In genomic region chr12:110448767-110449166, GRCm38 (mm10) we compare ENCODE assay signal across 12 mouse cellular contexts.
"Had no signal": no experiment of that assay in that cellular context is flagged by ENCODE, and none has a peak within 500 bp of the region (broad histone marks: within the 10 kb centered on the region; RNA-seq: fewer than 3 reads in every experiment).

No protein-coding gene starts in this region.

- H3K4me3 ChIP-seq: limb, embryonic 10.5 days; liver, embryonic 12.5 days had no signal

- ATAC-seq: intestine, postnatal 0 days; liver, embryonic 12.5 days had no signal

- H3K27ac ChIP-seq: limb, embryonic 10.5 days; liver, embryonic 12.5 days; neural tube, embryonic 15.5 days had no signal

- H3K9ac ChIP-seq: liver, embryonic 12.5 days; lung, embryonic 14.5 days; neural tube, embryonic 15.5 days had no signal

- DNase-seq: kidney, adult 8-10 months; kidney, postnatal 25 days; layer of hippocampus, adult 9-11 months; lung, embryonic 14.5 days; lung, postnatal 10 days; lung, postnatal 4 days; thymus, adult 18-20 months; thymus, postnatal 25 days had no signal

- H3K36me3 ChIP-seq: liver, embryonic 12.5 days had no signal

- H3K9me3 ChIP-seq: limb, embryonic 10.5 days; liver, embryonic 12.5 days; neural tube, embryonic 15.5 days had no signal

- H3K4me2 ChIP-seq: liver, embryonic 12.5 days had no signal
